ENCODE assay signal across 8 mouse cellular contexts in genomic region chr16:16357908-16358307, GRCm38 (mm10). TPM values are rescaled to one million over a fixed set of nuclear protein-coding genes. Genes with fewer than 3 reads are reported as not detected.
DNase-seq lines count a peak whose midpoint lies in the region; ATAC-seq lines count a peak whose summit lies in the region.

No protein-coding gene starts in this region.

- H3K9ac ChIP-seq in embryonic facial prominence, embryonic 13.5 days = peak overlapping the region; percentile 96
- H3K9ac ChIP-seq in intestine, embryonic 16.5 days (ENCODE audit: low read depth, low read length) = peak overlapping the region; percentile 97
- peak overlapping the region; percentile 96 for H3K9ac ChIP-seq in midbrain, embryonic 13.5 days (replicated peaks)

- peak overlapping the region; percentile 96 for H3K4me3 ChIP-seq in embryonic facial prominence, embryonic 13.5 days
- peak overlapping the region; percentile 97 for H3K4me3 ChIP-seq in intestine, embryonic 16.5 days (ENCODE audit: low read length)
- H3K4me3 ChIP-seq in midbrain, embryonic 13.5 days (replicated peaks) = peak overlapping the region; percentile 97

- DNase-seq in cerebellum, adult 18-20 months = peak; percentile 6 to 16
- peak; percentile 27 for DNase-seq in ES-CJ7 (ENCODE audit: low read depth, low spot score)
- no peak for DNase-seq in frontal cortex, postnatal 10 days (ENCODE audit: low spot score in 2 of 2)

- 11% methylated on average over 6 of the region's 6 CpGs for WGBS in embryonic facial prominence, embryonic 13.5 days
- 10% methylated on average over 6 of the region's 6 CpGs for WGBS in intestine, embryonic 16.5 days
- WGBS in midbrain, embryonic 13.5 days = 13% methylated on average over 6 of the region's 6 CpGs

- peak overlapping the region; percentile 67 for H3K4me2 ChIP-seq in embryonic facial prominence, embryonic 13.5 days
- peak overlapping the region; percentile 77 for H3K4me2 ChIP-seq in intestine, embryonic 16.5 days (ENCODE audit: low read depth, low read length)
- H3K4me2 ChIP-seq in midbrain, embryonic 13.5 days (replicated peaks) = peak overlapping the region; percentile 74

- peaks cover 7% of the 10 kb centered on the region for H3K4me1 ChIP-seq in embryonic facial prominence, embryonic 13.5 days
- peaks cover 5% of the 10 kb centered on the region; the same call in 1 of the 2 replicates for H3K4me1 ChIP-seq in intestine, embryonic 16.5 days (ENCODE audit: control insufficient read depth, insufficient read depth, low read length)
- peaks cover 17% of the 10 kb centered on the region for H3K4me1 ChIP-seq in midbrain, embryonic 13.5 days (replicated peaks)

- ATAC-seq in cerebellum, adult (ENCODE audit: insufficient number of reproducible peaks, low FRiP score, low TSS enrichment) = no peak
- ATAC-seq in embryonic facial prominence, embryonic 13.5 days (ENCODE audit: insufficient number of reproducible peaks, insufficient read depth, low FRiP score, low TSS enrichment, low read depth) = no peak
- ATAC-seq in intestine, embryonic 16.5 days = no peak
- no peak for ATAC-seq in midbrain, embryonic 13.5 days
- ATAC-seq in granulocyte monocyte progenitor cell, adult 5-6 weeks (replicated peaks; ENCODE audit: poor library complexity, severe bottlenecking) = no peak

- 0 out of 2 replicates have a peak overlapping the region, but pooled peaks have one; percentile 90 for H3K27ac ChIP-seq in embryonic facial prominence, embryonic 13.5 days
- H3K27ac ChIP-seq in intestine, embryonic 16.5 days (ENCODE audit: low read length) = no peak overlapping the region; the same call in 1 of the 2 replicates
- no peak overlapping the region for H3K27ac ChIP-seq in midbrain, embryonic 13.5 days

- no peaks in the 10 kb centered on the region for H3K27me3 ChIP-seq in embryonic facial prominence, embryonic 13.5 days
- H3K27me3 ChIP-seq in intestine, embryonic 16.5 days (replicated peaks; ENCODE audit: control insufficient read depth, insufficient read depth, low read length) = no peaks in the 10 kb centered on the region
- no peaks in the 10 kb centered on the region for H3K27me3 ChIP-seq in midbrain, embryonic 13.5 days

- 0 out of 2 replicates have a peak, but pooled peaks cover 4% of the 10 kb centered on the region for H3K36me3 ChIP-seq in embryonic facial prominence, embryonic 13.5 days
- no peaks in the 10 kb centered on the region for H3K36me3 ChIP-seq in intestine, embryonic 16.5 days (ENCODE audit: control insufficient read depth, insufficient read depth, low read length)
- H3K36me3 ChIP-seq in midbrain, embryonic 13.5 days = no peaks in the 10 kb centered on the region

- no peaks in the 10 kb centered on the region; the same call in 1 of the 2 replicates for H3K9me3 ChIP-seq in embryonic facial prominence, embryonic 13.5 days
- H3K9me3 ChIP-seq in intestine, embryonic 16.5 days (ENCODE audit: control insufficient read depth, low read length) = no peaks in the 10 kb centered on the region
- H3K9me3 ChIP-seq in midbrain, embryonic 13.5 days = no peaks in the 10 kb centered on the region

RNA-seq across cellular contexts. Expression of gene Dnm1l, which starts 0.9 kb away (rescaled TPM):
- polyA plus RNA-seq in embryonic facial prominence, embryonic 13.5 days (2015; fragmentation: Nextera tagmentation; extraction: Ambion mirVana) = 62.0 and 67.1 TPM in 2 replicates
- 52.2 and 52.9 TPM in 2 replicates for polyA plus RNA-seq in intestine, embryonic 16.5 days (2015; fragmentation: Nextera tagmentation; extraction: Ambion mirVana)
- 86.7 and 100 TPM in 2 replicates for polyA plus RNA-seq in midbrain, embryonic 13.5 days (2015; fragmentation: Nextera tagmentation; extraction: Ambion mirVana)
- 68.8 and 83.9 TPM in 2 replicates for total RNA-seq in granulocyte monocyte progenitor cell, adult 5-6 weeks (2014; fragmentation: Nextera tagmentation)
- total RNA-seq in granulocyte monocyte progenitor cell, adult 5-6 weeks (2017) = 61.6 and 73.5 TPM in 2 replicates

RNA-seq across cellular contexts. Expression of gene Yars2, which starts 55.1 kb away (rescaled TPM):
- 37.8 and 39.5 TPM in 2 replicates for polyA plus RNA-seq in embryonic facial prominence, embryonic 13.5 days (2015; fragmentation: Nextera tagmentation; extraction: Ambion mirVana)
- 37.8 and 38.2 TPM in 2 replicates for polyA plus RNA-seq in intestine, embryonic 16.5 days (2015; fragmentation: Nextera tagmentation; extraction: Ambion mirVana)
- polyA plus RNA-seq in midbrain, embryonic 13.5 days (2015; fragmentation: Nextera tagmentation; extraction: Ambion mirVana) = 26.5 and 26.8 TPM in 2 replicates
- total RNA-seq in granulocyte monocyte progenitor cell, adult 5-6 weeks (2014; fragmentation: Nextera tagmentation) = 34.0 and 41.9 TPM in 2 replicates
- 28.5 TPM in 2 replicates for total RNA-seq in granulocyte monocyte progenitor cell, adult 5-6 weeks (2017)

Comparison
In these comparisons a context has a peak if more than half of its experiments do, and no peak if none do; other contexts are left out.
1. DNase-seq: peak in cerebellum, adult 18-20 months (2 of 2) and ES-CJ7 (single experiment); none in frontal cortex, postnatal 10 days (0 of 2).
2. Peak in every context shown above with its lines, with median percentiles within 50 percentile points of each other: H3K4me2 ChIP-seq, H3K4me3 ChIP-seq and H3K9ac ChIP-seq.